Mouse (Mus musculus): ENCODE measurements around the gene Arpp21. TPM values are rescaled to one million over a fixed set of nuclear protein-coding genes. Genes with fewer than 3 reads are reported as not detected.

Arpp21 gene
- polyA plus RNA-seq, 1 experiment from 2014 or later = 0.81 TPM

GRCm38 (mm10) chr9:112207767-112208166 is 28.0 kb downstream of the Arpp21 start:
- Histone ChIP-seq H3K36me3 (no peaks in the 10 kb centered on the region), H3K27ac (no peak overlapping the region), H3K4me1 (replicated peaks) (no peaks in the 10 kb centered on the region), H3K9ac (no peak overlapping the region), H3K4me3 (replicated peaks) (no peak overlapping the region), H3K27me3 (no peaks in the 10 kb centered on the region), H3K4me2 (no peak overlapping the region), H3K9me3 (replicated peaks) (no peaks in the 10 kb centered on the region)
- DNase-seq (no peak), ATAC-seq (ENCODE audit: low read depth) (peak; percentile 34; the same call in 1 of the 2 replicates)
- 40% methylated on average over 4 of the region's 4 CpGs for WGBS (ENCODE audit: insufficient replicate concordance)

GRCm38 (mm10) chr9:112198296-112198695 is 37.4 kb downstream of the Arpp21 start:
- Histone ChIP-seq H3K9ac (no peak overlapping the region), H3K9me3 (replicated peaks) (no peaks in the 10 kb centered on the region), H3K27ac (no peak overlapping the region), H3K4me1 (replicated peaks) (no peaks in the 10 kb centered on the region), H3K27me3 (no peaks in the 10 kb centered on the region), H3K4me2 (no peak overlapping the region), H3K4me3 (replicated peaks) (no peak overlapping the region), H3K36me3 (no peaks in the 10 kb centered on the region)
- 66% methylated on average over 6 of the region's 6 CpGs for WGBS (ENCODE audit: insufficient replicate concordance)
- DNase-seq (no peak), ATAC-seq (ENCODE audit: low read depth) (no peak)

- Histone ChIP-seq H3K4me3 (replicated peaks) (no peak overlapping the region), H3K9me3 (replicated peaks) (no peaks in the 10 kb centered on the region), H3K4me2 (no peak overlapping the region), H3K27me3 (no peaks in the 10 kb centered on the region), H3K4me1 (replicated peaks) (no peaks in the 10 kb centered on the region), H3K36me3 (no peaks in the 10 kb centered on the region), H3K27ac (no peak overlapping the region), H3K9ac (no peak overlapping the region)
- ATAC-seq (ENCODE audit: low read depth) (no peak), DNase-seq (no peak)
These were observed 41.7 kb downstream of the Arpp21 start for GRCm38 (mm10) chr9:112194049-112194448.

GRCm38 (mm10) chr9:112189394-112189793 is 46.3 kb downstream of the Arpp21 start:
- 0 out of 2 replicates have a peak, but pooled peaks cover 13% of the 10 kb centered on the region for H3K27me3 ChIP-seq
- no peak overlapping the region for H3K27ac ChIP-seq
- H3K4me1 ChIP-seq (replicated peaks) = peaks cover 7% of the 10 kb centered on the region; the same call in 1 of the 2 replicates
- 75% methylated on average over 10 of the region's 10 CpGs for WGBS (ENCODE audit: insufficient replicate concordance)
- no peak overlapping the region for H3K4me2 ChIP-seq
- H3K9me3 ChIP-seq (replicated peaks) = no peaks in the 10 kb centered on the region
- ATAC-seq (ENCODE audit: low read depth) (no peak), DNase-seq (no peak)
- no peak overlapping the region for H3K4me3 ChIP-seq (replicated peaks)
- H3K36me3 ChIP-seq = no peaks in the 10 kb centered on the region
- H3K9ac ChIP-seq = no peak overlapping the region

GRCm38 (mm10) chr9:112188358-112188893 is 47.3 kb downstream of the Arpp21 start:
- no peak overlapping the region for H3K4me2 ChIP-seq
- WGBS (ENCODE audit: insufficient replicate concordance) = 77% methylated on average over 12 of the region's 12 CpGs
- H3K9me3 ChIP-seq (replicated peaks) = no peaks in the 10 kb centered on the region
- H3K27ac ChIP-seq = no peak overlapping the region
- DNase-seq (no peak), ATAC-seq (ENCODE audit: low read depth) (no peak)
- peaks cover 7% of the 10 kb centered on the region; the same call in 1 of the 2 replicates for H3K4me1 ChIP-seq (replicated peaks)
- H3K27me3 ChIP-seq = 0 out of 2 replicates have a peak, but pooled peaks cover 13% of the 10 kb centered on the region
- no peak overlapping the region for H3K4me3 ChIP-seq (replicated peaks)
- H3K9ac ChIP-seq = no peak overlapping the region
- no peaks in the 10 kb centered on the region for H3K36me3 ChIP-seq

- no peaks in the 10 kb centered on the region for H3K36me3 ChIP-seq
- H3K4me3 ChIP-seq (replicated peaks) = no peak overlapping the region
- WGBS (ENCODE audit: insufficient replicate concordance) = 66% methylated on average over 14 of the region's 14 CpGs
- H3K4me1 ChIP-seq (replicated peaks) = peaks cover 14% of the 10 kb centered on the region
- H3K27me3 ChIP-seq = 0 out of 2 replicates have a peak, but pooled peaks cover 13% of the 10 kb centered on the region
- H3K4me2 ChIP-seq = no peak overlapping the region
- no peak for ATAC-seq (ENCODE audit: low read depth)
- H3K27ac ChIP-seq = no peak overlapping the region
- H3K9me3 ChIP-seq (replicated peaks) = no peaks in the 10 kb centered on the region
- H3K9ac ChIP-seq = no peak overlapping the region
- no peak for DNase-seq
These were observed 48.1 kb downstream of the Arpp21 start for GRCm38 (mm10) chr9:112187667-112188066.

GRCm38 (mm10) chr9:112186336-112187305 is 49.1 kb downstream of the Arpp21 start:
- no peak overlapping the region for H3K27ac ChIP-seq
- peaks cover 25% of the 10 kb centered on the region for H3K4me1 ChIP-seq (replicated peaks)
- ATAC-seq (ENCODE audit: low read depth) (peak; percentile 47; the same call in 1 of the 2 replicates), DNase-seq (no peak)
- no peak overlapping the region for H3K4me2 ChIP-seq
- no peak overlapping the region for H3K4me3 ChIP-seq (replicated peaks)
- WGBS (ENCODE audit: insufficient replicate concordance) = 20% methylated on average over 14 of the region's 14 CpGs
- no peaks in the 10 kb centered on the region for H3K9me3 ChIP-seq (replicated peaks)
- no peaks in the 10 kb centered on the region for H3K36me3 ChIP-seq
- 0 out of 2 replicates have a peak, but pooled peaks cover 13% of the 10 kb centered on the region for H3K27me3 ChIP-seq
- no peak overlapping the region for H3K9ac ChIP-seq

- Histone ChIP-seq H3K27me3 (0 out of 2 replicates have a peak, but pooled peaks cover 13% of the 10 kb centered on the region), H3K9me3 (replicated peaks) (no peaks in the 10 kb centered on the region), H3K36me3 (no peaks in the 10 kb centered on the region), H3K4me3 (replicated peaks) (no peak overlapping the region), H3K4me2 (no peak overlapping the region), H3K4me1 (replicated peaks) (peaks cover 32% of the 10 kb centered on the region), H3K27ac (no peak overlapping the region), H3K9ac (no peak overlapping the region)
- no peak for ATAC-seq (ENCODE audit: low read depth)
- WGBS (ENCODE audit: insufficient replicate concordance) = 56% methylated on average over 10 of the region's 10 CpGs
- DNase-seq = no peak
These were observed 50.0 kb downstream of the Arpp21 start for GRCm38 (mm10) chr9:112185746-112186145.

GRCm38 (mm10) chr9:112182738-112183137 is 53.0 kb downstream of the Arpp21 start:
- Histone ChIP-seq H3K27ac (0 out of 2 replicates have a peak overlapping the region, but pooled peaks have one; percentile 55), H3K4me3 (replicated peaks) (no peak overlapping the region), H3K27me3 (0 out of 2 replicates have a peak, but pooled peaks cover 8% of the 10 kb centered on the region), H3K9me3 (replicated peaks) (no peaks in the 10 kb centered on the region), H3K9ac (no peak overlapping the region), H3K36me3 (no peaks in the 10 kb centered on the region), H3K4me2 (peak overlapping the region; percentile 38), H3K4me1 (replicated peaks) (peaks cover 60% of the 10 kb centered on the region)
- DNase-seq (no peak), ATAC-seq (ENCODE audit: low read depth) (peak; percentile 59; the same call in 1 of the 2 replicates)
- 40% methylated on average over 3 of the region's 3 CpGs for WGBS (ENCODE audit: insufficient replicate concordance)

- ATAC-seq (ENCODE audit: low read depth) (no peak), DNase-seq (no peak)
- no peak overlapping the region for H3K27ac ChIP-seq
These were observed 55.7 kb downstream of the Arpp21 start for GRCm38 (mm10) chr9:112180006-112180405.

GRCm38 (mm10) chr9:112178438-112178837 is 57.3 kb downstream of the Arpp21 start:
- no peak overlapping the region for H3K4me3 ChIP-seq (replicated peaks)
- 6% methylated on average over 5 of the region's 5 CpGs for WGBS (ENCODE audit: insufficient replicate concordance)
- no peaks in the 10 kb centered on the region for H3K36me3 ChIP-seq
- H3K27me3 ChIP-seq = no peaks in the 10 kb centered on the region
- peak; percentile 53; the same call in 1 of the 2 replicates for ATAC-seq (ENCODE audit: low read depth)
- peaks cover 96% of the 10 kb centered on the region for H3K4me1 ChIP-seq (replicated peaks)
- H3K9me3 ChIP-seq (replicated peaks) = no peaks in the 10 kb centered on the region
- H3K4me2 ChIP-seq = peak overlapping the region; percentile 43
- H3K9ac ChIP-seq = no peak overlapping the region
- DNase-seq = peak; percentile 24
- peak overlapping the region; percentile 30 for H3K27ac ChIP-seq

More at GRCm38 (mm10) chr9:112180006-112180405, 55.7 kb downstream of the Arpp21 start:
- 38% methylated on average over 4 of the region's 4 CpGs for WGBS (ENCODE audit: insufficient replicate concordance)
- no peak overlapping the region for H3K4me2 ChIP-seq
- H3K36me3 ChIP-seq = no peaks in the 10 kb centered on the region
- H3K4me3 ChIP-seq (replicated peaks) = no peak overlapping the region
- H3K9me3 ChIP-seq (replicated peaks) = no peaks in the 10 kb centered on the region
- H3K9ac ChIP-seq = no peak overlapping the region
- H3K4me1 ChIP-seq (replicated peaks) = peaks cover 81% of the 10 kb centered on the region
- no peaks in the 10 kb centered on the region for H3K27me3 ChIP-seq
